Mouse (Mus musculus): ENCODE measurements around the gene Ctsg.

GRCm38 (mm10) chr14:56057722-56058121 lies 44.7 kb downstream of the Ctsg start:
- TF ChIP-seq EP300 (IDR thresholded peaks at IDR 0.05; ENCODE audit: low read depth) (no peak), CTCF (IDR thresholded peaks at IDR 0.05; ENCODE audit: low read depth) (no peak)
